Mouse (Mus musculus) lung, embryonic 15.5 days (tissue): ENCODE data around the gene Arfip1. TPM values are rescaled to one million over a fixed set of nuclear protein-coding genes. Genes with fewer than 3 reads are reported as not detected.

Experiments used
- ATAC-seq: fragments of 200-750 bp; cut with Nextera tagmentation; 2 replicates; pipeline ENCODE4 v1.8.0; 2017; ENCODE audit warnings: moderate number of reproducible peaks, borderline replicate concordance; ENCODE audit not compliant: low FRiP score, low TSS enrichment; ENCODE audit errors: extremely low read depth
- H3K27ac ChIP-seq: fragments of 300-500 bp; sonication (generic); 2 replicates; pipeline ENCODE4 v1.5.1; 2015; ENCODE audit warnings: moderate library complexity, mild to moderate bottlenecking, inconsistent platforms
- H3K27me3 ChIP-seq: fragments of 300-500 bp; sonication (generic); 2 replicates; pipeline ENCODE4 v1.6.1; 2015; ENCODE audit warnings: inconsistent platforms
- H3K36me3 ChIP-seq: fragments of 300-500 bp; sonication (generic); 2 replicates; pipeline ENCODE4 v1.6.1; 2015; ENCODE audit warnings: inconsistent platforms
- H3K4me1 ChIP-seq: fragments of 300-500 bp; sonication (generic); 2 replicates; pipeline ENCODE4 v1.6.1; 2015; ENCODE audit warnings: inconsistent platforms
- H3K4me2 ChIP-seq: fragments of 300-500 bp; sonication (generic); 2 replicates; pipeline ENCODE4 v1.6.1; 2015; ENCODE audit warnings: inconsistent platforms, mild to moderate bottlenecking, moderate library complexity
- H3K4me3 ChIP-seq: fragments of 300-500 bp; sonication (generic); 2 replicates; pipeline ENCODE4 v1.5.1; 2015; ENCODE audit warnings: mild to moderate bottlenecking, inconsistent platforms
- H3K9ac ChIP-seq: fragments of 300-500 bp; sonication (generic); 2 replicates; pipeline ENCODE4 v1.6.1; 2015; ENCODE audit warnings: inconsistent platforms
- H3K9me3 ChIP-seq: fragments of 300-500 bp; sonication (generic); 2 replicates; pipeline ENCODE4 v1.6.1; 2016; ENCODE audit warnings: inconsistent platforms
- WGBS: fragments of 180-500 bp; shearing (Covaris S2); methylation state at CpG from one replicate; pipeline ENCODE4 v1.1.7; 2015; 5-methylcytosine and 5-hydroxymethylcytosine counted together
- polyA plus RNA-seq: library from polyadenylated mRNA; unstranded; fragments of >200 nt; fragmentation: Nextera tagmentation; extraction: Ambion mirVana; gene quantifications from 2 replicates; pipeline ENCODE4 v1.2.1, GENCODE M21; 2015

The Arfip1 gene
- polyA plus RNA-seq, 1 experiment from 2014 or later, result 60.8 TPM

DNA sequence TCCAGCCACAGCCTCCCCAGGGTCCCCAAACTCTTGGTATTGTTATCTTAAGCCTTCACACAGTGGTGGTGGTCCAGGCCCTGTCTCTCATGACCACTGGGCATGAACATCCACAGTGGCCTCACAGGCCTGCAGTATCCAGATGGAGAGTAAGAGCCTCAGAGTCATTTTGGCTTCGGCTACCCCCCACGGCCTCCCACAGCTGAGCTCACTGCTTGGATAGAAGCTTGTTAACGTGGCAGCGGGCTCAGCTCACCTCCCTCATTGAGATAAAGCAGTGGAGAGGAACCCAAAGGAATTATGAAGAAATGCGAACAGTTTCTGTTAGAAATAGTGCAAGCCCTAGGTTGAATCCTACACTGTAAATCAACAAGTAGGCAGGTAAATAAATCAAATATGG, 134.6 kb downstream of the Arfip1 start:
- ATAC-seq, result no peak
- H3K4me1 ChIP-seq, result peaks cover 28% of the 10 kb centered on the region
- no peak overlapping the region for H3K4me2 ChIP-seq
- H3K9me3 ChIP-seq, result no peaks in the 10 kb centered on the region
- 74% methylated on average over 5 of the region's 5 CpGs for WGBS
- H3K4me3 ChIP-seq, result no peak overlapping the region
- H3K27ac ChIP-seq, result no peak overlapping the region
- peaks cover 9% of the 10 kb centered on the region; the same call in 1 of the 2 replicates for H3K36me3 ChIP-seq
- no peak overlapping the region for H3K9ac ChIP-seq
- no peaks in the 10 kb centered on the region for H3K27me3 ChIP-seq

Other genes with a start within 250 kb of the Arfip1 start
- gene Fhdc1, start 102.2 kb downstream of the Arfip1 start, polyA plus RNA-seq, result 13.9 and 14.9 TPM in 2 replicates
- 0.10 and 0.15 TPM in 2 replicates for gene Tigd4, start 10.9 kb upstream of the Arfip1 start, polyA plus RNA-seq
- 2.3 and 2.5 TPM in 2 replicates for gene Tmem154, start 83.6 kb upstream of the Arfip1 start, polyA plus RNA-seq
- gene Fbxw7, start 232.6 kb upstream of the Arfip1 start, polyA plus RNA-seq, result 8.7 and 9.4 TPM in 2 replicates